Mouse (Mus musculus): Measurements from ENCODE around the gene 4933415F23Rik.

- TF ChIP-seq GATA1 (IDR thresholded peaks at IDR 0.05; ENCODE audit: low read length), result no peak
- no peak for TF ChIP-seq TAL1 (IDR thresholded peaks at IDR 0.05; ENCODE audit: low read length)
Measured at GRCm38 (mm10) chr1:23099791-23100190, 2.3 kb downstream of the 4933415F23Rik start.
